Mouse (Mus musculus): ENCODE data around the gene Chmp6. TPM values are rescaled to one million over a fixed set of nuclear protein-coding genes. Genes with fewer than 3 reads are reported as not detected.

Gene Chmp6
- total RNA-seq, 2 experiments from 2014 or later = 16.2 to 33.4 TPM

- ATAC-seq (replicated peaks; ENCODE audit: poor library complexity) = peak; percentile 40; the same call in 1 of the 2 replicates
Observed at GRCm38 (mm10) chr11:119955432-119955831, 42.2 kb downstream of the Chmp6 start.

DNA sequence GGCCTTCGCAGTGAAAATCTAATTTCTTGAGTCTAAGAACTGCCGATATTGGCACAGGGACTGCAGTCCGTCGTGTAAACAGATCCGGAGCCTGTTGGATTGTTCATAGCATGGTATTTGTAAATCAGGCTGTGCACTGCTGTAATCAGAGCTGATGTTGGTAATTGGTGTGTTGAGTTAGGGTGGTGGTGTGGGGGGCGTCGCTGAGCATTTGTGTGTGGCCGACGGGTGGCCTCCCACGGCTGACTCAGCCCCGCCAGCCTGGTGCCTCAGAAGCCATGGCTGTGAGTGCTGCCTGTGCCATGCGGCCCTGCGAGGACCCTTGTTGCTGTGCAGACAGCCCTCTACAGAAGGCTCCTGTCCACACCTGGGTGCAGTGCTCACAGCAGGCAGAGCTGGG, 43.3 kb downstream of the Chmp6 start:
- ATAC-seq (replicated peaks; ENCODE audit: poor library complexity) = no peak

DNA sequence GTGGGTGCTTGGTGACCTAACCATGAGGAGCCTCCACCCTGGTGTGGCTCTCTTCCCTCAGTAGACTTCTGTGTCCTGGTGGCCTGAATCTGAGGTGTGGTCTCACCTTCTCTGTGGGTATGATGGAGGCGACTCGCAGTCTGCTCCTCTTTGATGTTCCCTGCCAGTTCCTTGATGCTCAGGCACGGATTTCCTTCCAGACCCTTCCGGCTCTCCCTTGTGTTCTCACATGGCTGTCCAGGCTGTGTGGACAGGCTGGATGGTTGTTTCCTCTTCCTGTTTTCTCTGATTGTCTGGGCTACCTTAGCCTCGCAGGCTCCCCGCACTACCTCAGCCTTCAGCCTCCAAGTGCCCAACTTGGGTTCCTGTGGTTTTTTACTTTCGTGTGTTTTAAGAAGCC, 45.6 kb downstream of the Chmp6 start:
- ATAC-seq (replicated peaks; ENCODE audit: poor library complexity) = no peak

DNA sequence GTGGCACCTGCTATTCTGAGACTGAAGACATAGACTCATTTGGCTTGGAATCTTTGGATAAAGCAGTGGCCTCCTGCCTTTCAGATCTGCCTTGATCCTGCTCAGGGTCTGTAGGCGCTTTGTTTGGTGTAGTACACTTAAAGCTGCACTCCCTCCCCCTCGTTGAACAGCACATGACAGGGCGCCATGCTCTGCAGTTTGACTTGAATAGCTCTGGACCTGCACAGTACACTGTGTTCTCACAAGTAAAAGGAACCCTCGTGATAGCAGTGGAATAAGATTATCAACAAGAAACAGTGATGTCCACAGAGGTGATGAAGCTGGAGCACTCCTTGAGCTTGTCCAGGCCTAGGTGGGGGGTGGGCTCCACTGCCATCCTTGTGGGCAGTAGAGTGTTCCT, 46.5 kb downstream of the Chmp6 start:
- no peak for ATAC-seq (replicated peaks; ENCODE audit: poor library complexity)

- ATAC-seq (replicated peaks; ENCODE audit: poor library complexity) = peak; percentile 73
Observed at GRCm38 (mm10) chr11:119960671-119961070, 47.4 kb downstream of the Chmp6 start.

DNA sequence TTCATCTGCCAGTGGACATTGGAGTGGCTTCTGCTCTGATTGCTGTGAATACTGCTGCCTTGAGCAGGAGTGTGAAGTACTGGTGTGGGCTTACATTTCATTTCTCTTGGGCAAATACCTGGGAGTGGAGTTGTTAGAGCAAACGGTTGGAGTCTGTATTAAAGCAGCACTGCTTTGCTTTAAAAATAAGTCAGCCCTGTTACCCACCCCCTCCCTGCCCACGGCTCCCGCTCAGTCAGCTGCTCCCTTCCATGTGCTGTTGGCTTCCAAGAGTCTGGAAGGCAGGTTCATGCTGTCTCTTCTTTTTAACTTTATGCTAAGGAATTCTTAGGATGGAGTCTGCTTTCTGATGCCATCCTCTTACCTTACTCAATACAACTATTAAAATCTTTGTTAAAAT, 48.3 kb downstream of the Chmp6 start:
- ATAC-seq (replicated peaks; ENCODE audit: poor library complexity) = no peak

DNA sequence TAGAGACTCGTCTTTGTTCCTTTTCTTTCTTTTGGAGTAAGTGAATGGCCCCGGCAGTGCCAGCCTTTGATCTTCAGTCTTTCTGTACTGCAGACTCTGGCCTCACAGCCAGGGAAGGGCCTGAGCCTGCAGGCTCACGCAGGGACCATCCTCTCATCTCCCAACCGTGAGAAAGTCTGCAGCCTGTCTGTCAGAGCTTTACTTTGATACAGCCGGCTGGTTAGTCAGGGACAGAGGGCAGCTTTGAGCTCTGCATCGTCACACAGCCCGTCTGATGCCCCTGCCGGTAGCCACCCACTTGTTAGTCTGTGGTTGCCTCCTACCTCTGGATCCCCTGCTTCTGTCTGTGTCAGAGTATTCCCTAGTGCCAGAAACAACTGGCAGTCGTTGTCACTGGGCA, 51.8 kb downstream of the Chmp6 start:
- ATAC-seq (replicated peaks; ENCODE audit: poor library complexity) = no peak

GRCm38 (mm10) chr11:119966294-119966693, 53.1 kb downstream of the Chmp6 start:
- ATAC-seq (replicated peaks; ENCODE audit: poor library complexity) = no peak

GRCm38 (mm10) chr11:119967401-119967800, 54.2 kb downstream of the Chmp6 start:
- ATAC-seq (replicated peaks; ENCODE audit: poor library complexity) = no peak

DNA sequence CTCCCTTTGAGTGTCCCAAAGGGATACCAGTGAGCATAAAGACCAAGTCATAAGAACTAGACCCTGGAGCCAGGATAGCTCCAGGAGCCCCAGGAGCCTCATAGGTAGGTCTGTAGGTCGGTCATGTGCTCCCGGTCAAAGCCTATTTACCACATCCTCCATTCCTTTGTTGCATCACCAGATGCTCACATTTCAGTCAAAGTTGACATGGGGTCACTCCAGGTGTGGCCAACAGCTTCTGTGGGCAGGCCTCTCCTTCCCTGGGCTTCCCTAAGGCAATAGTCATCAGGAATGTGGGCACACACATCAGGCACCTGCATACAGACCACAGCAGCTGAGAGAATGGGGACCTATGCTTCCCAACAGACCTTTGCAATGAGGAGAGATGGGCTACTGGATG, 54.7 kb downstream of the Chmp6 start:
- ATAC-seq (replicated peaks; ENCODE audit: poor library complexity) = no peak

Other genes starting within 250 kb of the Chmp6 start
- gene Baiap2, start 29.3 kb downstream of the Chmp6 start, total RNA-seq (2015) = 4.4 and 4.8 TPM in 2 replicates
- gene Baiap2, start 29.3 kb downstream of the Chmp6 start, total RNA-seq (2017) = 5.5 and 6.8 TPM in 2 replicates
- 4.7 and 6.3 TPM in 2 replicates for gene Aatk, start 133.7 kb downstream of the Chmp6 start, total RNA-seq (2015)
- 5.6 and 6.3 TPM in 2 replicates for gene Aatk, start 133.7 kb downstream of the Chmp6 start, total RNA-seq (2017)
- 5.1 and 5.2 TPM in 2 replicates for gene Cep131, start 173.4 kb downstream of the Chmp6 start, total RNA-seq (2015)
- gene Cep131, start 173.4 kb downstream of the Chmp6 start, total RNA-seq (2017) = 12.3 and 19.3 TPM in 2 replicates
- 8.3 and 10.3 TPM in 2 replicates for gene Tepsin, start 185.3 kb downstream of the Chmp6 start, total RNA-seq (2015)
- 8.3 and 8.8 TPM in 2 replicates for gene Tepsin, start 185.3 kb downstream of the Chmp6 start, total RNA-seq (2017)
- 18.6 and 24.5 TPM in 2 replicates for gene Ndufaf8, start 185.5 kb downstream of the Chmp6 start, total RNA-seq (2015)
- gene Ndufaf8, start 185.5 kb downstream of the Chmp6 start, total RNA-seq (2017) = 20.0 and 20.6 TPM in 2 replicates
- gene Slc38a10, start 237.9 kb downstream of the Chmp6 start, total RNA-seq (2015) = 31.6 and 33.3 TPM in 2 replicates
- 40.2 and 41.2 TPM in 2 replicates for gene Slc38a10, start 237.9 kb downstream of the Chmp6 start, total RNA-seq (2017)